Mouse (Mus musculus) layer of hippocampus, adult 9-11 months (tissue): ENCODE measurements at regions not wholly inside any gene's neighbourhood (a gene's known extent, or its start where the extent isn't known, plus 50 kb on each side); places are given as distances from the start of the nearest gene placed in this dataset.

Experiments used
- DNase-seq: peaks from one replicate; pipeline ENCODE4 v3.0.0; 2022

- no peak for DNase-seq
Measured at GRCm38 (mm10) chr9:8273253-8273652, 139.2 kb upstream of the Cep126 start.

GRCm38 (mm10) chr9:8249542-8249941 lies 115.4 kb upstream of the Cep126 start:
- peak; percentile 5 for DNase-seq

- no peak for DNase-seq
Measured at GRCm38 (mm10) chr9:8228078-8228477, 94.0 kb upstream of the Cep126 start.

- no peak for DNase-seq
Measured at GRCm38 (mm10) chr9:8226415-8226814, 92.3 kb upstream of the Cep126 start.

- DNase-seq: peak; percentile 46
Measured at GRCm38 (mm10) chr9:8208855-8209254, 74.8 kb upstream of the Cep126 start.

- DNase-seq: no peak
Measured at GRCm38 (mm10) chr9:8185433-8185832, 51.3 kb upstream of the Cep126 start.
